Comparison of ENCODE assay signal across 30 mouse cellular contexts in the genomic region with DNA sequence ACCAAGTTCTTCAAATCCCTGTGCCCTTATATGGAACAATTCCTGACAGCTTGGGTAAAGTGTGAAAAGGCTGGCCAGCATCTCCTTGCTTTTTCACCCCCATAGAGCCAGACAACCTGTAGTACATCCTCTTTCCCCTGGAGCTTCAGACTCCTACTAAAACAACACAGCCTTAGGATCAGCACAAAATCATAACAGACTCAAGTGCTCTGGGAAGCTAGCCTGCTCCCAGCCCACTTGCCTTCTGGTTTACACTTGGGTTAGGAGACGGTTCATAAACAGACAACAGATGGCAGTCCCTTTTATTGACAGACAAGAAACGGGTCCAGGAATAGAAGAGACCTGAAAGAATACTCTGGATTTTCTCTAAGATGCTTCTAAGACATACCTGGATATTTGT. TPM values are rescaled to one million over a fixed set of nuclear protein-coding genes. Genes with fewer than 3 reads are reported as not detected.
DNase-seq lines count a peak whose midpoint lies in the region; ATAC-seq lines count a peak whose summit lies in the region.
"Had no signal": no experiment of that assay in that cellular context is flagged by ENCODE, and none has a peak within 500 bp of the region (broad histone marks: within the 10 kb centered on the region; RNA-seq: fewer than 3 reads in every experiment).

No protein-coding gene starts in this region.

- H3K27ac ChIP-seq in forebrain, embryonic 14.5 days (ENCODE audit: low read depth, low read length): no peak overlapping the region
- H3K27ac ChIP-seq in forebrain, embryonic 10.5 days: no peak overlapping the region
- H3K27ac ChIP-seq: embryonic facial prominence, embryonic 13.5 days; hindbrain, embryonic 10.5 days; limb, embryonic 10.5 days; midbrain, embryonic 13.5 days had no signal

- H3K36me3 ChIP-seq in forebrain, embryonic 14.5 days (ENCODE audit: control insufficient read depth, insufficient read depth, low read length): peaks cover 37% of the 10 kb centered on the region
- H3K36me3 ChIP-seq in forebrain, embryonic 10.5 days (replicated peaks): peaks cover 44% of the 10 kb centered on the region
- H3K36me3 ChIP-seq: G1E had no signal

- DNase-seq in forebrain, embryonic 14.5 days (ENCODE audit: low spot score): peak; percentile 29
- no peak for DNase-seq in forebrain, embryonic 10.5 days (ENCODE audit: extremely low spot score, low spot score)
- DNase-seq in layer of hippocampus, adult 18-20 months (ENCODE audit: low spot score in 2 of 2): peak; percentile 22 to 71
- no peak for DNase-seq in layer of hippocampus, adult 11-12 months (ENCODE audit: low spot score)
- peak; percentile 23 for DNase-seq in right cerebral cortex, adult 18-20 months
- no peak for DNase-seq in right cerebral cortex, postnatal 4 days
- DNase-seq in telencephalon, adult 2 months (ENCODE audit: low read depth, low spot score): peak; percentile 55
- DNase-seq in ovary, postnatal 14 days (ENCODE audit: low spot score): no peak
- DNase-seq: adrenal gland, postnatal 10 days; cerebellum, adult 8-10 months; cerebellum, postnatal 36 days; embryo, embryonic 11 days; gastrocnemius, postnatal 25 days; heart, adult 18-20 months; heart, postnatal 10 days; kidney, adult 11 months; lung, adult 2 months; retina, postnatal 1 day; thymus, adult 18-20 months; thymus, postnatal 4 days had no signal

- no peaks in the 10 kb centered on the region for H3K27me3 ChIP-seq in forebrain, embryonic 14.5 days (replicated peaks; ENCODE audit: control insufficient read depth, insufficient read depth, low read length)
- no peaks in the 10 kb centered on the region for H3K27me3 ChIP-seq in forebrain, embryonic 10.5 days (ENCODE audit: poor library complexity, severe bottlenecking)
- H3K27me3 ChIP-seq: embryonic facial prominence, embryonic 13.5 days; heart, embryonic 12.5 days; midbrain, embryonic 13.5 days had no signal

- no peak overlapping the region for H3K9ac ChIP-seq in forebrain, embryonic 14.5 days (ENCODE audit: low read length)
- H3K9ac ChIP-seq: embryonic facial prominence, embryonic 13.5 days; heart, embryonic 12.5 days; midbrain, embryonic 13.5 days had no signal

- 0 out of 2 replicates have a peak, but pooled peaks have one; percentile 50 for ATAC-seq in forebrain, embryonic 14.5 days
- ATAC-seq: activated CD4-positive, CD25-positive, alpha-beta regulatory T cell, adult 4 months; hindbrain, embryonic 16.5 days; midbrain, embryonic 13.5 days had no signal

- no peak overlapping the region for H3K4me3 ChIP-seq in forebrain, embryonic 14.5 days (ENCODE audit: low read depth, low read length)
- no peak overlapping the region for H3K4me3 ChIP-seq in forebrain, embryonic 10.5 days
- H3K4me3 ChIP-seq: embryonic facial prominence, embryonic 13.5 days; erythroblast, embryonic 14.5 days; heart, embryonic 12.5 days; hindbrain, embryonic 10.5 days; limb, embryonic 10.5 days; midbrain, embryonic 13.5 days had no signal

- H3K4me1 ChIP-seq in forebrain, embryonic 14.5 days (ENCODE audit: control insufficient read depth, insufficient read depth, low read length): no peaks in the 10 kb centered on the region
- peaks cover 5% of the 10 kb centered on the region; the same call in 1 of the 2 replicates for H3K4me1 ChIP-seq in forebrain, embryonic 10.5 days
- H3K4me1 ChIP-seq: embryonic facial prominence, embryonic 13.5 days; heart, embryonic 12.5 days; midbrain, embryonic 13.5 days had no signal

- no peaks in the 10 kb centered on the region for H3K9me3 ChIP-seq in forebrain, embryonic 14.5 days (replicated peaks; ENCODE audit: control insufficient read depth, low read length)
- no peaks in the 10 kb centered on the region for H3K9me3 ChIP-seq in forebrain, embryonic 10.5 days
- H3K9me3 ChIP-seq: embryonic facial prominence, embryonic 13.5 days; G1E; heart, embryonic 12.5 days; hindbrain, embryonic 10.5 days; limb, embryonic 10.5 days; midbrain, embryonic 13.5 days had no signal

- no peak overlapping the region for H3K4me2 ChIP-seq in forebrain, embryonic 14.5 days (ENCODE audit: low read length)
- H3K4me2 ChIP-seq: embryonic facial prominence, embryonic 13.5 days; heart, embryonic 12.5 days; liver, embryonic 11.5 days; midbrain, embryonic 13.5 days had no signal

- 62% methylated on average over 2 of the region's 2 CpGs for WGBS in forebrain, embryonic 14.5 days
- WGBS in forebrain, embryonic 10.5 days: 84% methylated on average over 2 of the region's 2 CpGs

RNA-seq across cellular contexts. Expression of gene Insig1, which starts 8.3 kb away (rescaled TPM):
- polyA plus RNA-seq in forebrain, embryonic 14.5 days (2014; fragmentation: Nextera tagmentation; extraction: Ambion mirVana): 81.8 and 85.6 TPM in 2 replicates
- polyA plus RNA-seq in forebrain, embryonic 10.5 days (2016; fragmentation: Nextera tagmentation; extraction: Ambion mirVana): 94.2 and 104 TPM in 2 replicates
- total RNA-seq in layer of hippocampus, adult 18-20 months (2021): 10 to 100 TPM; 62.3 to 62.5 TPM

Comparison
In these comparisons a context has a peak if more than half of its experiments do, and no peak if none do; other contexts are left out.
1. DNase-seq: peak in forebrain, embryonic 14.5 days (single experiment), layer of hippocampus, adult 18-20 months (2 of 2), right cerebral cortex, adult 18-20 months (single experiment) and telencephalon, adult 2 months (single experiment); none in forebrain, embryonic 10.5 days (single experiment), layer of hippocampus, adult 11-12 months (single experiment), right cerebral cortex, postnatal 4 days (single experiment) and ovary, postnatal 14 days (single experiment).